Mouse (Mus musculus): ENCODE data around the gene Pafah1b3. TPM values are rescaled to one million over a fixed set of nuclear protein-coding genes. Genes with fewer than 3 reads are reported as not detected.

The Pafah1b3 gene
- polyA plus RNA-seq, 1 experiment from 2014 or later = 590 TPM

DNA sequence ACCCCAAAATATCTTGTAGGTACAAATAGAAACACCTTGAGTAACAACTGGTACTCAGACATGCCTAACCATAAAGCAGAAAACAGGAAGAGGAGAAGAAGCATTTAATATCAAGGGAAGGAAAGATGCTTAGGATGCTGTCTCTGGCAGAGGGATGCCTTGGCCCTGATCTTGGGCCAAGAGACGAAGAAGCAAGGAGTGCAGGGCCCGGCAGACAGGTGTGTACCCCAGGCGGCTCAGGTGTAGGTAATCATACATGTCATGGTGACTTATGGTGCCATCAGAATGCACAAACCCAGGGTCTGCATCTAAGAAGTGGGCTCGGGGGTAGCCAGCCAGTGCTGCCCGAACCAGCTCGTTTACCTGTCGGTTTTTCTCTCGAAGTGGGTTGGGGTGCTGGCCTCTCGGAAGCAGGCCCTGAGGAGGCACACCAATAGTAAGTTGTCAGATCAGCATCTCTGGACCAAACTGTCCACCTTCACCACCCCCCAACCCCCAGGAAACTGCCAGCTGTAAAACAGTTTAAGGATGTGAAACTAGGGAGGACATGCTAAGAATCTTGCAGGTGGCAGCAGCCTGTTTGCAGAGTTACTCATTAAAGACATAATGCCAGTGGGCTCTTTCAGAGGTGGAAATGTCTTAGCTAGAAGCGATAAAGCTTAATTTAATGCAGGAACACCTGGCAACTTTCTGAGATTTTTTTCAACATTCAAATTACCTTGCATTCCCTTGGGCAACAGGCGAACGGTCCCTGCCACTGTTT is 2.6 kb downstream of the Pafah1b3 start:
- WGBS = 87% methylated on average over 12 of the region's 12 CpGs
- Histone ChIP-seq H3K27me3 (ENCODE audit: control insufficient read depth, insufficient read depth, low read length) (no peaks in the 10 kb centered on the region), H3K9me3 (ENCODE audit: control insufficient read depth, low read length) (no peaks in the 10 kb centered on the region), H3K9ac (replicated peaks; ENCODE audit: low read depth, low read length) (no peak overlapping the region), H3K27ac (ENCODE audit: low read depth, low read length) (no peak overlapping the region), H3K4me2 (ENCODE audit: low read depth, low read length) (no peak overlapping the region), H3K4me1 (ENCODE audit: control insufficient read depth, insufficient read depth, low read length) (peaks cover 17% of the 10 kb centered on the region), H3K36me3 (ENCODE audit: control insufficient read depth, insufficient read depth, low read length) (peaks cover 44% of the 10 kb centered on the region), H3K4me3 (ENCODE audit: low read depth, low read length) (no peak overlapping the region)
- ATAC-seq (ENCODE audit: low read depth) = no peak

- H3K9me3 ChIP-seq (ENCODE audit: control insufficient read depth, low read length) = no peaks in the 10 kb centered on the region
- H3K4me1 ChIP-seq (ENCODE audit: control insufficient read depth, insufficient read depth, low read length) = peaks cover 17% of the 10 kb centered on the region
- no peaks in the 10 kb centered on the region for H3K27me3 ChIP-seq (ENCODE audit: control insufficient read depth, insufficient read depth, low read length)
- no peak overlapping the region for H3K4me2 ChIP-seq (ENCODE audit: low read depth, low read length)
- no peak for ATAC-seq (ENCODE audit: low read depth)
- 91% methylated on average over 4 of the region's 4 CpGs for WGBS
- H3K9ac ChIP-seq (replicated peaks; ENCODE audit: low read depth, low read length) = no peak overlapping the region
- peaks cover 49% of the 10 kb centered on the region for H3K36me3 ChIP-seq (ENCODE audit: control insufficient read depth, insufficient read depth, low read length)
- no peak overlapping the region for H3K4me3 ChIP-seq (ENCODE audit: low read depth, low read length)
- no peak overlapping the region for H3K27ac ChIP-seq (ENCODE audit: low read depth, low read length)
Measured at GRCm38 (mm10) chr7:25294495-25294894, 3.3 kb downstream of the Pafah1b3 start.

GRCm38 (mm10) chr7:25293191-25293739 is 4.5 kb downstream of the Pafah1b3 start:
- H3K9ac ChIP-seq (replicated peaks; ENCODE audit: low read depth, low read length) = no peak overlapping the region
- 80% methylated on average over 10 of the region's 10 CpGs for WGBS

DNA sequence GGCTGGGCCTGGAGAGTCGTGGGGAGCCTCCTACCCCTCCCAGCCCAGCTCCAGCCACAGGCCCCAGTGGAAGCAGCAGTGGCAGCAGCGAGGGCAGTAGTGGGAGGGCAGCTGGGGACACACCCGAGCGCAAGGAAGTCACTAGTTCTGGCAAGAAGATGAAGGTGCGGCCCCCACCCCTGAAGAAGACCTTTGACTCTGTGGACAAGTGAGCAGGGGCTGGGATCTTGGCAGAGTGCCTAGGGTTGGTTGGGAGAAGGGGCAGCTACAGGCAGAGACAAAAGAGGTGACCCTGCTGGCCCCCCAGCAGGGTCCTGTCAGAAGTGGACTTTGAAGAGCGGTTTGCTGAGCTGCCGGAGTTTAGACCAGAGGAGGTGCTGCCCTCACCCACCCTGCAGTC is 5.7 kb downstream of the Pafah1b3 start:
- Histone ChIP-seq H3K9me3 (ENCODE audit: control insufficient read depth, low read length) (no peaks in the 10 kb centered on the region), H3K27ac (ENCODE audit: low read depth, low read length) (peak overlapping the region; percentile 6; the same call in 1 of the 2 replicates), H3K36me3 (ENCODE audit: control insufficient read depth, insufficient read depth, low read length) (peaks cover 73% of the 10 kb centered on the region), H3K4me2 (ENCODE audit: low read depth, low read length) (no peak overlapping the region), H3K4me3 (ENCODE audit: low read depth, low read length) (no peak overlapping the region), H3K27me3 (ENCODE audit: control insufficient read depth, insufficient read depth, low read length) (no peaks in the 10 kb centered on the region), H3K9ac (replicated peaks; ENCODE audit: low read depth, low read length) (no peak overlapping the region), H3K4me1 (ENCODE audit: control insufficient read depth, insufficient read depth, low read length) (peaks cover 15% of the 10 kb centered on the region)
- 61% methylated on average over 7 of the region's 7 CpGs for WGBS
- no peak for ATAC-seq (ENCODE audit: low read depth)

More at GRCm38 (mm10) chr7:25293191-25293739, 4.5 kb downstream of the Pafah1b3 start:
- no peak overlapping the region for H3K4me2 ChIP-seq (ENCODE audit: low read depth, low read length)
- peaks cover 17% of the 10 kb centered on the region for H3K4me1 ChIP-seq (ENCODE audit: control insufficient read depth, insufficient read depth, low read length)
- H3K27ac ChIP-seq (ENCODE audit: low read depth, low read length) = no peak overlapping the region
- no peak overlapping the region for H3K4me3 ChIP-seq (ENCODE audit: low read depth, low read length)
- no peaks in the 10 kb centered on the region for H3K27me3 ChIP-seq (ENCODE audit: control insufficient read depth, insufficient read depth, low read length)
- ATAC-seq (ENCODE audit: low read depth) = no peak
- peaks cover 62% of the 10 kb centered on the region for H3K36me3 ChIP-seq (ENCODE audit: control insufficient read depth, insufficient read depth, low read length)
- H3K9me3 ChIP-seq (ENCODE audit: control insufficient read depth, low read length) = no peaks in the 10 kb centered on the region

DNA sequence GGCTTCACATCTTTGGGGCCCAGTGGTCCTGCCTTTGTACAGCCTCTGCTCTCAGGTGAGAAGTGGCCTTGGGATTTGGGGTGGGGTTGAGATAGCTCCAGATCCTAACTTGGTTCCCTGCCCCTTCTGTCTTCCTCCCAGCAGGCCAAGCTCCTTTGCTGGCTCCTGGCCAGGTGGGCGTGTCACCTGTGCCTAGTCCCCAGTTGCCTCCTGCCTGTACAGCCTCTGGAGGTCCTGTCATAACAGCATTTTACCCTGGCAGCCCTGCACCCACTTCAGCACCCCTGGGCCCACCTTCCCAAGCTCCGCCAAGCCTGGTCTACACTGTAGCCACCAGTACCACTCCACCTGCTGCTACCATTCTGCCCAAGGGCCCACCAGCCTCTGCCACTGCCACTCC is 6.9 kb downstream of the Pafah1b3 start:
- H3K4me2 ChIP-seq (ENCODE audit: low read depth, low read length) = no peak overlapping the region
- H3K4me3 ChIP-seq (ENCODE audit: low read depth, low read length) = no peak overlapping the region
- H3K9me3 ChIP-seq (ENCODE audit: control insufficient read depth, low read length) = no peaks in the 10 kb centered on the region
- peaks cover 83% of the 10 kb centered on the region for H3K36me3 ChIP-seq (ENCODE audit: control insufficient read depth, insufficient read depth, low read length)
- ATAC-seq (ENCODE audit: low read depth) = no peak
- H3K9ac ChIP-seq (replicated peaks; ENCODE audit: low read depth, low read length) = no peak overlapping the region
- no peaks in the 10 kb centered on the region for H3K27me3 ChIP-seq (ENCODE audit: control insufficient read depth, insufficient read depth, low read length)
- H3K4me1 ChIP-seq (ENCODE audit: control insufficient read depth, insufficient read depth, low read length) = peaks cover 6% of the 10 kb centered on the region
- H3K27ac ChIP-seq (ENCODE audit: low read depth, low read length) = no peak overlapping the region
- WGBS = 90% methylated on average over 2 of the region's 2 CpGs

GRCm38 (mm10) chr7:25290463-25290862 is 7.3 kb downstream of the Pafah1b3 start:
- Histone ChIP-seq H3K36me3 (ENCODE audit: control insufficient read depth, insufficient read depth, low read length) (peaks cover 87% of the 10 kb centered on the region), H3K4me3 (ENCODE audit: low read depth, low read length) (no peak overlapping the region), H3K9ac (replicated peaks; ENCODE audit: low read depth, low read length) (no peak overlapping the region), H3K27ac (ENCODE audit: low read depth, low read length) (no peak overlapping the region), H3K9me3 (ENCODE audit: control insufficient read depth, low read length) (no peaks in the 10 kb centered on the region), H3K4me1 (ENCODE audit: control insufficient read depth, insufficient read depth, low read length) (peaks cover 1% of the 10 kb centered on the region), H3K4me2 (ENCODE audit: low read depth, low read length) (no peak overlapping the region), H3K27me3 (ENCODE audit: control insufficient read depth, insufficient read depth, low read length) (no peaks in the 10 kb centered on the region)
- 94% methylated on average over 1 of the region's 1 CpGs for WGBS
- ATAC-seq (ENCODE audit: low read depth) = no peak

DNA sequence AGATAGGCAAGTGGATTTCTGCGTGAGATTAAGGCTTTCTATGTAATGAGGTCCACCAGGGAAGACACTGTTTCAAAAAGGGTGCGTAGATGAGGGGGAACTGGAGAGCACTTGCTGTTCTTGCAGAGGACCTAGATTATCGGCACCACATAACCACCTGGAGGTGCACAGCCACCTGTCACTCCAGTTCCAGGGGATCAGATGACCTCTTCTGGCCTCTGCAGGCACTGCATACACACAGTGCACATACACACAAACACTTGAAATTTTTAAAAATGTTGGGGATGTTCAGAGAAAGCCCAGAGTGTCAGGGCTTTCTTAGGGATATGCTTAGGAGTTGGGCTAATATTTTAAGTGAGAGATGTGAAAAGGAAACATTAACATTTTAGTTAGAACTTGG is 7.9 kb downstream of the Pafah1b3 start:
- H3K4me1 ChIP-seq (ENCODE audit: control insufficient read depth, insufficient read depth, low read length) = no peaks in the 10 kb centered on the region
- H3K9me3 ChIP-seq (ENCODE audit: control insufficient read depth, low read length) = no peaks in the 10 kb centered on the region
- 99% methylated on average over 3 of the region's 3 CpGs for WGBS
- no peak for ATAC-seq (ENCODE audit: low read depth)
- no peak overlapping the region for H3K4me2 ChIP-seq (ENCODE audit: low read depth, low read length)
- H3K4me3 ChIP-seq (ENCODE audit: low read depth, low read length) = no peak overlapping the region
- H3K36me3 ChIP-seq (ENCODE audit: control insufficient read depth, insufficient read depth, low read length) = peaks cover 88% of the 10 kb centered on the region
- H3K9ac ChIP-seq (replicated peaks; ENCODE audit: low read depth, low read length) = no peak overlapping the region
- H3K27ac ChIP-seq (ENCODE audit: low read depth, low read length) = no peak overlapping the region
- no peaks in the 10 kb centered on the region for H3K27me3 ChIP-seq (ENCODE audit: control insufficient read depth, insufficient read depth, low read length)

- Histone ChIP-seq H3K4me1 (ENCODE audit: control insufficient read depth, insufficient read depth, low read length) (peaks cover 11% of the 10 kb centered on the region), H3K9me3 (ENCODE audit: control insufficient read depth, low read length) (no peaks in the 10 kb centered on the region), H3K4me3 (ENCODE audit: low read depth, low read length) (no peak overlapping the region), H3K4me2 (ENCODE audit: low read depth, low read length) (no peak overlapping the region), H3K36me3 (ENCODE audit: control insufficient read depth, insufficient read depth, low read length) (peaks cover 81% of the 10 kb centered on the region), H3K9ac (replicated peaks; ENCODE audit: low read depth, low read length) (no peak overlapping the region), H3K27ac (ENCODE audit: low read depth, low read length) (no peak overlapping the region), H3K27me3 (ENCODE audit: control insufficient read depth, insufficient read depth, low read length) (no peaks in the 10 kb centered on the region)
- ATAC-seq (ENCODE audit: low read depth) = no peak
- 86% methylated on average over 3 of the region's 3 CpGs for whole genome bisulfite sequencing
Measured at GRCm38 (mm10) chr7:25288721-25289120, 9.1 kb downstream of the Pafah1b3 start.

DNA sequence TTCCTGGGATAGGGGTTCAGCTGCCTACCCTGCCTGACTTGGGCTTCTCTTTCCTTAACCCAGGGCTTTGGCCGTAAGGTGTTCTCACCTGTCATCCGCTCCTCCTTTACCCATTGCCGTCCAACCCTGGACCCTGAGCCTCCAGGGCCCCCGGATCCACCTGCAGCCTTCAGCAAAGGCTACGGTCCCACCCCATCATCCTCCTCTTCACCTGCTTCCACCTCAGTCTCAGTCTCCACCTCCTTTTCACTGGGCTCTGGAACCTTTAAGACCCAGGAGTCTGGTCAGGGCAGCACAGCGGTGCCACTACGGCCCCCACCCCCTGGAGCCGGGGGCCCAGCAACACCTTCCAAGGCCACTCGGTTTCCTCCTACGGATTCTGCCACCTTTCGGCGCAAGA is 9.8 kb downstream of the Pafah1b3 start:
- Histone ChIP-seq H3K4me3 (ENCODE audit: low read depth, low read length) (no peak overlapping the region), H3K4me1 (ENCODE audit: control insufficient read depth, insufficient read depth, low read length) (peaks cover 18% of the 10 kb centered on the region), H3K9ac (replicated peaks; ENCODE audit: low read depth, low read length) (no peak overlapping the region), H3K27ac (ENCODE audit: low read depth, low read length) (no peak overlapping the region), H3K36me3 (ENCODE audit: control insufficient read depth, insufficient read depth, low read length) (peaks cover 74% of the 10 kb centered on the region), H3K4me2 (ENCODE audit: low read depth, low read length) (no peak overlapping the region), H3K27me3 (ENCODE audit: control insufficient read depth, insufficient read depth, low read length) (no peaks in the 10 kb centered on the region), H3K9me3 (ENCODE audit: control insufficient read depth, low read length) (no peaks in the 10 kb centered on the region)
- 98% methylated on average over 12 of the region's 12 CpGs for WGBS
- ATAC-seq (ENCODE audit: low read depth) = no peak
